Mouse (Mus musculus) adrenal gland, adult 2 months (tissue): ENCODE measurements around the gene Zfp346. TPM values are rescaled to one million over a fixed set of nuclear protein-coding genes. Genes with fewer than 3 reads are reported as not detected.
"Not testable (repeated sequence)": the region's sequence is repeated elsewhere in the genome, so short reads cannot be mapped to it uniquely, and the experiment has no call there.

Experiments used
- DNase-seq: peaks from one replicate; pipeline ENCODE4 v3.0.0; 2021
- long read RNA-seq: library from polyadenylated mRNA; stranded (forward); transcript quantifications from one replicate; pipeline ENCODE4 v2.0.0, GENCODE M21; 2021
- polyA plus RNA-seq: library from polyadenylated mRNA; depleted of rRNA; stranded (reverse); fragments of >200 nt; gene quantifications from 2 replicates; pipeline ENCODE4 v1.2.3, GENCODE M21; 2012; rRNA removed
- total RNA-seq, 2 experiments: library from RNA; stranded (reverse); gene quantifications; 2 replicates each; pipeline ENCODE4 v1.2.3; 2021

The Zfp346 gene
- total RNA-seq (10 to 100 TPM; 44.3 to 60.0 TPM), polyA plus RNA-seq (25.5 and 30.6 TPM in 2 replicates)
- long read RNA-seq, transcript Zfp346-201 (7 exons, 3,333 nt) = major isoform, 7 of 23 reads
- long read RNA-seq, partial matches to known transcripts = 2 of 23 reads
- long read RNA-seq, other reads (novel, unspliced or antisense) = 9 of 23 reads

DNA sequence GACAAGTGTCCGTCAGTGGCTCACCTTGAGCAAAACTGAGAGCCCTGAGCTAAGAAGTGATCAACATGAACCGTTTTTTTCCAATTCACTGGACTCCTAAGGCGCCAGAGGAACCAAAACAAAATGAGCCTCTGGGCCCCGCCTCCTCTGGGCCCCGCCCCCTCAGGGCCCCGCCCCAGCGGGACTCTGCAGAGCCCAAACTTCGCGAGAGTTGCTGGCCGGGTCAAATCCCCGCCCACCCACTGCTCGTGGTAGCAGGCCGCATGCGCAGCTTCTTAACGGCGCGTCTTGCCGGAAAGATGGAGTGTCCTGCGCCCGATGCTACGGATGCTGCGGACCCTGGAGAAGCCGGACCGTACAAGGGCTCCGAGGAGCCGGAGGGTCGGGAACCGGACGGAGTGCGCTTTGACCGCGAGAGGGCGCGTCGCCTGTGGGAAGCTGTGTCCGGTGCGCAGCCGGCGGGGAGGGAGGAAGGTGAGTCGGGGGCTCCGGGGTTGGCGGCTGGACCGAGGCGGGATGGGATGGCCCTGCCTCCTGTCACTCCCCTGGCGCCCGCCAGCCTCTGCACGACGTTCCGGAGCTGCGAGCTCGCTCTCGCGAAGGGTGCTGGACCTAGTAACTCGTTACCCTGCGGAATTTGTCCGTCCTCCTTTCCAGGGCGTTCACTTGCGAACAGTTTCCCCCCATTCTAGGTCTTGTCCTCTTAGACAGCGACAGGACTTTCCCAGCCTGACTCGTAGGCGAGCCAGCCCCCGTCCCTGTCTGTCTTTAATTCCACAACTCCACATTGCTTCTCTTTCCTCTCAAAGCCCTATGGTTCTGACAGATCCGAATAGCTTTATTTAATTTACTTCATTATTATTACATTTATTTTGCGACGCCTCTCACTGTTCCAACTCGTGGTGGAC lies at the start of gene Zfp346:
Gene Zfp346 (plus strand): TSS at position 267 of the 908 bp plus-strand sequence.
- DNase-seq = peak; percentile 98

DNA sequence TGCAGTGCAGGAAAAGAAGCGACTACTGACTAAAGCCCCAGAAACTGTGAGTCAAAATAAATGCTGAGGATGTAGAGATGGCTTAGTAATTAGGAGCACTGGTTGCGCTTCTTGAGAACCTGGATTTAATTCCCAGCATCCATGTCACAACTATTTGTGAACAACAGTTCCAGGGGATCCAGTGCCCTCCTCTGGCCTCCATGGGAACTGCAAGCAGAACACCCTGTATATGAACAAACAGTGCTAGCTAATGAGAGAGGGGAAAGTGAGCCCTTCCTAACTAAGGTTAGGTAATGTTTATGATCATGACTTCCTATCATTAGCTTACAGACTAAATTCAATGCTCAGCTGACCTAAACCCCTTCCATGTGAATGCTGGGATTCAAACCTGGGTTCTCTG lies 47.1 kb upstream of the Zfp346 start:
- DNase-seq = peak; percentile 13

DNA sequence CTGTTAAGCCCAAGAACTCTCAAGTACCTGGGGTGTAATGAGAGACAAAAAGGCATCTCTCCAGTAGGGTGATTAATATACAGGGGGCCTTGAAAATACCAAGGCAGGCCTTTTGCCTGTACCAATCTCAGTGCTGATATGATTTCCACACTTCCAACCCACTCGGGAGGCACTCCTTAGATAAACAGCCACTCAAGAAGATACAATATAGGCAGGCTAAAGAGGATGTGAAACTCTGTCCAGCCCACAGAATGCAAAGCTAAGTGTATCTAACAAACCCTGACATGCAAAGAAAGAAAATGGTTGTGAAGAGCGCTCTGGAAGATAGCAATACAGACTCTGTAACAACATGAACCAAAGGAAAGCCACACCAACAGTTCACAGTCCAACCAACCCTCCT lies 41.8 kb upstream of the Zfp346 start:
- no peak for DNase-seq

DNA sequence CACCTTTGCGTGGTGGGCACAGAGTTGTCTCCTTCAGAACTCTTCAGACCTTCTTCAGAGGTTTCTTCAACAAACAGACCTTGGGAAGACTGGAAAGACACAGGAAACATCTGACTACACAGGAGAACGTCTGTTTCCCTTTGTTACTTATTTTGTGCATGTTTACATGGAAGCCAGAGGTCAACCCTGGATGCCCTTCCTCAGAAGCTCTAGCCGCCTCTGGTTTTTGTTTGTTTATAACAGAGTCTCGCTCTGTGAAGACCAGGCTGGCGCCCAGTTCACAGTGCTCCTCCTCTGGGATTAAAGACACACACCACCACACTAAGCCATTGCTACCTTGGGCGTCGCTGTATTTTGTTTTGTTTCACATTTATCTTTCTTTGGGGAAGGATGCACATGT lies 35.4 kb upstream of the Zfp346 start:
- no peak for DNase-seq

DNA sequence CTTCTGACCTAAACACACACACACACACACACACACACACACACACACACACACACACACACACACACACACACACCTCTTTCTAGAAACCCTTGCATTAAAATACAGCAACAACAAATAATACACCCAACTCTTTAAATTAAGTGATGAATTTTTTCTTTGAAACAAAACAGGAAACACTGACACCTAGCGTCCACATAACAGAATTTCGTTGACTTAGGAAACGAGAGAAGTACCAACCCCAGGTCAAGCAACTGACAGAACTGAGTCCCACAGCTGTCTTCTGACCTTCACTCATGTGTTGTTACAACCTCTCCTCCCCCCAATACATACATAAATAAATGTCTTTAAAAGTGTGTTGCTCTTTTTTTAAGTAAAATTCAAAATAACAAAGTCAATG lies 33.8 kb upstream of the Zfp346 start:
- DNase-seq = no peak

DNA sequence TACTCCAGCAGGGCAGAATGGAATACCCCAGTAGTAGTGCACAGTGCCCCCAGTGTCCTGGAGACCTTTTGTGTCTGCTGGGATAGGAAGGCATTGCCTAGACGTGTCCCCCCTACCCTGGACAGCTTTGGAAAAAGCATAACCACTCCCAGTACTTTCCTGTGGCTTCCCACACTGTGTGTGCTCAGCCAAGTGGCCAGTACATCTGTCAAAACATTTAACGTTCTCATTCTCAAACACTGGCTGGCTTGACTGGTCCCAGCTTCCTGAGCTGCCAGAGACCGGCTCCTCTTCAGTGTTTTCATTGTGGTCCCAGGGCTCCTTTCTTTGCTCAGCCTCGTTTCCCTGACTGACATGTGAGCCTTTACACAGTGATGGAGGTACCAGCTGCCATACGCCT lies 29.5 kb upstream of the Zfp346 start:
- DNase-seq = no peak

DNA sequence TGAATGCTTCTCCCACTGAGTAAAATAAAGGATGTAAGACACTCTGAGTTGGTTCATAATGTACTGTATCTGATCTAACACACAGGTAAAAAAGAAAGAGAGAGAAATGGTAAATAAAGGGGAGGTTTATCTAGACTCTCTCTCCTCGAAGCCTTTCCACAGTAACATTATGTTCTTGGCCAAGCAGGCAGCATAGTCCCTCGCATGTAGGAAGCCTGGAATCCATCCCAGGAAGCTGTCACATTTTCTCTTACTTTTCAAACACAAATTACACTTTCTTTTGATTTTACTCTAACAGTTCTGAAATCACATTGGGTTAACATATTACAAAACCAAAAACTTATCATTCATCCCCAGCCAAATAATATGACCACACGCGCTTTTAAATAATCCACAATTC lies 12.5 kb upstream of the Zfp346 start:
- no peak for DNase-seq

DNA sequence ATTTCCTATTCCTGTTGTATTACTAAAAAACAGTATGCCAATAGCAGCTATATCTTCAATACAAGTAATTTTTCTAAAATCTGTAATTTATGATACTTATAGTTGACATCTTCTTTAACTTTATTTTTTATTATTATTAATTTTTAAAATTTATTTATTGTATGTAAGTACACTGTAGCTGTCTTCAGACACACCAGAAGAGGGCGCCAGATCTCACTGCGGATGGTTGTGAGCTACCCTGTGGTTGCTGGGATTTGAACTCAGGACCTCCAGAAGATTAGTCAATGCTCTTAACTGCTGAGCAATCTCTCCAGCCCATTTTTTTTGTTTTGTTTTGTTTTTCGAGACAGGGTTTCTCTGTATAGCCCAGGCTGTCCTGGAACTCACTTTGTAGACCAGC lies 7.3 kb upstream of the Zfp346 start:
- DNase-seq = not testable (repeated sequence)

DNA sequence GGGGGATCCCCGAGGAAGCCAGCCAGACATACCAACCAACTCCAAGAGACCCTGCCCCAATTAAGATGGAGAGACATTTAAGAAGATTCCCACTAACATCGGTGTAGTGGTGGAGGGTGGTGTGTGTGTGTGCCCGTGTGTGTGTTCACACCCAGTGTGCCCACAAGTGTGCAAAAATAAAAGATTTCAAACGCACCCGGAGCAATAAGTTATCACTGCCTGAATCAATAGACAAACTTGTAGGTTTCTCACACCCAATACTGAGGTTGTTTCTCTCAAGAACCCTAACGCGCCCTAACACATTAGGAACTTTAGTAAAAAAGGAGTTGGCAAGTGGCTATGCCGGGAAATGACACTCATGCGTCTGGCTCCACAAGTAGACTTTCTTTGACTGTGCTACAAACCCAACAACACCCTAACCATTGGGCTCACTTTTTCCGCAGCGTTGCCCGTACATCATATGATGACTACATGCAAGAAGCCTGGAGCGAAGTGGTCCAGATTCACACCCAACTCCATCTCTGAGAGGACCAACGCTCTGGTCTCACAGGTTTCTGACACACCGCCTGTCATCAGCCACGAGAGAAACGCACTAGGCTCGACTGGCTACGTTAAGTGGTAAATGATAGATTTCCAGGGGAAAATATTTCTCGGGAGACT lies 5.9 kb upstream of the Zfp346 start:
- DNase-seq = no peak

DNA sequence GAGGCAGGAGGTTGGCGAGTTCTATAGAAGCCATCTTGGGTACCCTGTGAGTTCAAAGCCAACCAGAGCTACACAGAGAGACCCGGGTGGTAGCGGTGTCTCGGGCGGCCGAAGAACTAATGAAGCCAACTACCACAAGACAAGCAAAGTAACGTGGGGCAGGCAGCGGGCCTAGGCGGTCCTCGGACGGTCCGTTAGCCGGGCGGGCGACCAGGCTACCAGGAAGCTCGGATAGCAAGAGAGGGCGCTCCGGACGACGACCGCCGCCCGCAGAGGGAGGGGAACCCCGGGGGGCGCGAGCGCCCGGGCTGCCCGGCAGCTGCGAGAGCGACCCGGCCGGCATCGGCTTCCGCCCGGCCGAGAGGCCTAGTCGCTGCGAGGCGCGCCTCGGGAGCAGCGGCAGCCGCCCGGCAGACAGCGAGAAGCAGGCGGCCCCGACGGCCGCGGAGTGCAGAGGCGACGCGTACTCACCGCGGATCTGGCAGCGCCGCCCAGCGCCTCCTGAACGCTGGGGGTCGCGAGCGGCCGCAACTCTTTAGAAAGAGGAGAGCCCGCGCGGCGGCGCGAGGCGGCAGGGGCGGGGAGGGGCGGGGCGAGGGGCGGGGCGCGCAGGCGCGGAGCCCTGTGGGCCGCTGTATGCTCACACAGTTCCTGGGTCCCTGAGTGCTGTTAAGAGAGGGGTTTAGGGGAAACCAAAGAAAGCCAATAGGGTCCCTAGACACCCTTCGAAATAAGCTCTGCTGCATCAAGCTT lies 5.2 kb upstream of the Zfp346 start, which contains the start of gene Uimc1:
Gene Uimc1 (minus strand): TSS at position 575 of the 753 bp plus-strand sequence.
- DNase-seq = peak; percentile 92

DNA sequence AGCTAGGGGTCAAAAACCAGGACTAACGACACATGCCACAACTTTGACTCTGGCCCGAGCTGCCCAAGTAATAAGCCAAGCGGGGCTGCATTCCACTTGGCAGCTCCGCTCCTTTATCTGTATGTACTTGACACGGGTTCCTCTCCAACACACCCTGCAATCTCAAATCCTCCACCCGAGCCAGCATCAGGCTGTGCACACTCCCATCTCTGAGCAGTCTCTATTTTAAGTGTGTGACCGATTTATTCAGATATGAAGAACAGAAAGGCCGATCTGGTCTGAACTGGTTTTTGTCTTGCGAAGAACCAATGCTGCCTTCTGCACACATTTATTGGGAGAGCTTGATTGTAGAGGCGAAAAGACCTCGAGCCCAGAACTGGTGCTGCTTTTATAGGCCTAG lies 3.5 kb upstream of the Zfp346 start:
- DNase-seq = no peak

DNA sequence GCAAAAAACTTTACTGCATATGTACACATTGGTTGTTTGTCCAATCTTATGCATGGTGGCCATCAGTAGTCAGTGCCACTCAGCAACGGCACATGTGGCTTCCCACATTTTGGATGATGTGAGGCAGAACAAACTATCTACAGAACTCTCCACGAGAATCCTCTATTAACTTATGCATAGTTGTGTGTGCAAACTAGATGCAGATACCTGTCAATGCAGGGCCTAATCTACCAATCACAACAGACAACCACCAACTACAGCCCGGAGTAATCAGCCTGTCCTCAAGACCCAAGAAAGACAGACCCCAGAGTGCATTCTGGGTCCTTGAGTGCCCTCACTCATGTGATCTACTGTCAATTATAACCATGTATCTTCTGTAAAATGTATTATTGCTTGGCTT lies 2.7 kb upstream of the Zfp346 start:
- no peak for DNase-seq

DNA sequence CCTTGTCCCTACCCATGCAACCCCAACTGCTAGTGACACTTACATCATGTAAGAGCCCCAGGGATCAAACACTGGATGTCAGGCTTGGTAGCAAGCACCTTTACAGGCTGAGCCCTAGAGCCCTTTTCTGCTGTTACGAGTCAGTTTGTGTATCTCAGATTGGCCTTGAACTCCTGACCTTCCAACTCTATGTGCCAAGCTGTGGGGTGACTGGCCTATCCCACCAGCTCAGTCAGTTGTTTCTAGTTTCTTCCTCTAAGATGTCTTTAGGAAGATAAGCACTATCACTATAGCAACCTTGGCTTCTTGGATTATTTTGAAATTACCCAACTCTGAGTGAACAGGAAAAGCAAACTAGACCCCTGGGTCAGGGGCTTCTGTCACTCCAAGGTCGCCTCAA lies 1.8 kb upstream of the Zfp346 start:
- DNase-seq = no peak

DNA sequence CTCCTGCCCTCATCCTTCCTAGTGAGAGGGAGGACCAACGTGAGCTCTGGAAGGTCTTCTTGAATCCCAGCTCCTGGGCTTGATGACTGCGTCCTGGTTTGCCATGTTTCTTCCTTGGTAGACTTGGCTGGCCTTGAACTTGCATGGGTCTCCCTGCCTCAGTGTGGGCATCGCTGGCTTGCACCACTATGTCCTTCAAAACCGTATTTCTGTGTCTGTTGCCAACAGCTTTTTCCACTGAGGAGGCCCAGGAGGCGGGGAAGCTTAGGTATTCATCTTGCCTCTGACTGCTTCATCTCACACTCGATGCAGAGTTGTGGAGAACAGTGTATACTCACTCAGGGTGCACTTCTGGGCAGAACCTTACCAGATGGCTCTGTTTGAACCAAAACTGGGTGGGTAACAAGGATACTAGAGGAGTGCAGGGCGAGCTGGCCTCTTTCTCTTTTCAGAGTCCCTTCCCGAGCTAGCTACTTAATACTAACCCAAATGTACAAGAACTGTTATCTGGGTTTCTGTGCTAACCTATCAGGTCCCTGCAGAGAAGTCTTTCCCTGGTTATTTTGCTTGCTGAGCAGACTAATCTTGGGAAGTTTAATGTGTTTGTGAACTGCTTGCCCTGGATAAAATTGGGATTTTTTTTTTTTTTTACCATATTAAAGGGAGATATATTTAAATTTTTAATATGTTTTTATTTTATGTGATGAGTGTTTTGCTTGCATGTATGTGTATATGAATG lies 1.0 kb downstream of the Zfp346 start:
- DNase-seq = peak; percentile 87

DNA sequence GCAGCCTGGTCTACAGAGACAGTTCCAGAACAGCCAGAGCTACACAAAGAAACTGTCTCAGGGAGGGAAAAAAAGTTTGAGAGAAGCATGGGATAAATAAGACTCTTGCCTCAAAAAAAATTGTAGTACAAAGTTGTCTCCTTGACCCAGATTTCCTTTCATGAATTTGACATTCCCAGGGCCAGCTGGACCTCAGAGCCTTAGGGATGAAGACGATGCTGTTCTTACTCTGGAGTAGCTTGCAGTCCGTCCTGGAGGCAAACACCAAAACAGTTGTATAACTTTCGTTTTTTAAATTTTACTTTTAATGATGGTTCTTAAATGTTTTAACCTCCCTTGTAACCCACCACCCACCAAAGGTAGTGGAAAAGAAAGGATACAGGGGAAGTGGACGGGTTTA lies 2.0 kb downstream of the Zfp346 start:
- DNase-seq = peak; percentile 34

DNA sequence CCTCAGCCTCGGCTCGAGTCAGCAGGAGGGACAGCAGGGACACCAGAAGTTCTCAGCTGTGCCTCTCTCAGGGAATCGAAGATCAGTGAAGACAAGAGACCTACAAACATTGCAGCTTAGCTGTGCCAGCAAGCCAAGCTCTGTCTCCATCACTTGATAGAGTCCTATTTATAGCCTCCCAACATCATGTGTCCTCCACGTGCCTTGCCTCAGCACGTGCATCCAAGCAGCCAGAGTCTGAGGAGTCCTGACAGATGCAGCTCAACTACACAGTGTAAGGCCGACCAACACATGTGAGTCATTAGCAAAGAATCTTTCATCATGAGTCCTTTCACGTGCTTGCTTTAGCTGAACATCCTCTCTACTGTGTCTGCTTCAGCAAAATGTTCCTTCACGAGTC lies 2.6 kb downstream of the Zfp346 start:
- DNase-seq = peak; percentile 89

DNA sequence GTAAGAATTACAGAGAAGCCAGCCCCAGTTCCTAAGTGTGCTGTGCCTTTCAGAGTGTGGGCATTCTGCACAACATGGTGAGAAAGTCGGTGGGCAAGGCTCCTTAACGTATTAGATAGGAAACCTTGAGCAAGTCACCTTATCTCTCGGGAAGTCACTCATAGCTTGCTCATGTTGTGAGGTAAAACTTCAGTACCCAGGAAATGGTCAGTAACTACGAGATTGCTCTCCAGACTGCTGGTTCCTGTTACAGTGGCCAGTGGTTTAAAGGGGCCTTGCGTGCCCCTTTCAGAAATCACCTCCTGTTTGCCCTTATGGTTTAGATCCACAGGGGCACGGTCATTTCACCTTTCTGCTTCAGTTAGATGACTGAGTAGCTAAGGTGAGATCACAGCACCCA lies 9.3 kb downstream of the Zfp346 start:
- no peak for DNase-seq

DNA sequence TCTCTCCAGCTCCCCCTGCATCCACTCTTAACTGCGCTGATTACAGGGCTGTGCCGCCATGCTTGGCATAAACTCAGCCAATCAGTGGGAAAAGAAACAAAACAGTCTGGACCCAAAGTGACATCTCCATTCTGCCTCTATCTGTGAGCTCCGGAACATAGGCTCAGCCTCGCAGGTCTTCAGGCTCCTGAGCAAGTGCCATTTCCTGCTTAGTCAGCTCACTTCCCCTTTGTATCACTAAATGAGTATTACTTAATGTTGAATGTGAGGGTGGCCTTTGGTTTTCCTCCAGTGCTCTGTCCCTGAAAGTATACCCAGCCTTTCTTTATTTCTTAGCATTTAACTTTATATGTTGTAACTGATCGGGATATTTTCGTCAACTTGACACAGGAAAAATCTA lies 19.8 kb downstream of the Zfp346 start:
- DNase-seq = no peak

DNA sequence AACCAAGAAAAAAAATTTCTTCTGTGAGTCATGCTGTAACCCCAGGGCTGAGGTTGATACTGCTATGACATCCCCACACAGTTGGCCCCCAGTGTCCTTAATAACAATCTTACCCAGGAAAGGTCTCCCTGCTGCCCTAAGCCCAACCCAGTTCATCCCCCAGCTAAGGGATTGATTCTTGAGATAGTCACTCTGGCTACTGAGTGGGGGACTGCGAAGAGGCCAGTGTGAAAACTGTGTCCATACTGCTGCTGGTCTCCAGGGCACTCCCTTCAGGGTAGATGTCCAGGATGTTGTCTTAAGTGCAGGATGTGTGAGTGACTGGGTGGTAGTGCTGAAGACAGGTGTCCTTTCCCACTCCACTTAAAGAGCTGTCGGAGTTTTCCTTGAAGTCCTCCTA lies 28.3 kb downstream of the Zfp346 start, which contains the start of gene Gm17617:
Gene Gm17617 (minus strand): TSS at position 101 of the 400 bp plus-strand sequence.
- DNase-seq = no peak

DNA sequence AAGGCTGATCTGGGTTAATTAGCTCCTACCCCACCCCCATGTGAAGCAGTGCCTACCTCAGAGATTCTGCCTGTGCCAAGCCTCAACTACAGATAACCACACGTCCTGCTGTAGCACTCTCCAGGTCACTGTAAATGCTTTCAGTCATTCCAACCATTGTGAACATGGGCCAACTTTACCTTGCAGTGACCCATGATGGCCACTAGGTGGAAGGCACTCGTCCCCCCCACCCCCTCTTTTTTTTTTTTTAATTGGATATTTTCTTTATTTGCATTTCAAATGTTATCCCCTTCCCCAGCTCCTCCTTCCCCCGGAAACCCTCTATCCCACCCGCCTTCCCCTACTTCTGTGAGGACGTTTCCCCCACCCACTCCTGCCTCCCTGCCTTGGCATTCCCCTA lies 30.3 kb downstream of the Zfp346 start:
- peak; percentile 47 for DNase-seq

DNA sequence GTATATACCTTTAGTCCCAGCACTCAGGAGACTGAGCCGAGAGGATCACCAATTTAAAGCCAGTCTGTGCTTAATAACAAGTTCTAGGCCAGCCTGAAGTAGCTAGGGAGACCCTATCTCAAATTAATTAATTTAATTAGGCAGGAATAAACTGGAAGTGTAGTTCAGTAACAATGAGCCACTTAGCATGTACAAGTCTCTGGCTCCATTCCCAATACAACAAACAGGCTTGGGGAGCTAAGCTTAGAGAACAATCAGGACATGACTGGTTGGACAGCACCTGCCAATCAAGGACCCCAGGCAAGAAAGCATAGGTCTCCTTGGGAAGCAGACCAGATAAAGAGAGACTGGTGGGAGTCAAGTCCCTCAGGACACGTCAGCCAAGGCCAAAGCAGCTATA lies 35.2 kb downstream of the Zfp346 start:
- DNase-seq = no peak
